Mouse (Mus musculus): Measurements from ENCODE around the gene Pnmt. TPM values are rescaled to one million over a fixed set of nuclear protein-coding genes. Genes with fewer than 3 reads are reported as not detected.

The Pnmt gene
- total RNA-seq, 2 experiments from 2014 or later = 0.39 to 0.53 TPM

- DNase-seq = no peak
- intact Hi-C loops (cut with DNase I; ENCODE audit: low total_unique reads) = no loop called here
Observed at GRCm38 (mm10) chr11:98355732-98356299, 30.4 kb upstream of the Pnmt start.

DNA sequence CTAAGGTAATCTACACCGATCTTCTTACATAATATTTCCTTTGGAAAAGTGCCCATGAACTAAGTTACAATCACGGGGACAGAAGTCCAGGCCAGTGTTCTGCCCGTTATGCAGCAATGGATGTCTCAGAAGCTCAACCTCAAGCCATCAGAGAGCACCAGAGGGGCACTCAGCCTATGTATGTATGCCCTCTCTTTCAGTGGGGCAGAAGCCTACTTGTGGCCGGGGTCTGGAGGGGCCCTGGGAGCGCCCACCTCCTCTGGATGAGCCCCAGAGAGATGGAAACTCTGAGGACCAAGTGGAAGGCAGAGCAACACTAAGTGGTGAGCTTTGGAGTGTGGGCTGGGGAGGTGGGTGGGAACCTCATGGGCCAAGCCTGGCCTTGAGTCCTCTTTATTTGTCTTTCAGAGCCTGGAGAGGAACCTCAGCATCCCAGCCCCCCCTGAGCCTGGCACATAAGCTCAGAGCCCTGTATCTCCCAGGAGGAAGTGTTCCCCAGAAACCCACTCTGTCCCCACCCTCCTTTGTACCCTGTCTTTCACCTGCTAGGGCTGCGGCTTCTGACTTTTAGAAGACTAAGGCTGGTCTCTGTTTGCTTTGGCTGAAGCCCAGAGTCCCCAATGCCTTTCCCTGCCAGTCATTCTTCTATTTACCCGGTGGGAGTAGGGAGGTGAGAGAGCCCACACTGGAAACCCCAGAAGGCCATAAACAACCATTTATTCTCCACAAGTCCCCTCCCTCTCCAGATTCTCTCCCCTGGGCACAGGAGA is 29.4 kb upstream of the Pnmt start:
- intact Hi-C loops (cut with DNase I; ENCODE audit: low total_unique reads) = no loop called here

DNA sequence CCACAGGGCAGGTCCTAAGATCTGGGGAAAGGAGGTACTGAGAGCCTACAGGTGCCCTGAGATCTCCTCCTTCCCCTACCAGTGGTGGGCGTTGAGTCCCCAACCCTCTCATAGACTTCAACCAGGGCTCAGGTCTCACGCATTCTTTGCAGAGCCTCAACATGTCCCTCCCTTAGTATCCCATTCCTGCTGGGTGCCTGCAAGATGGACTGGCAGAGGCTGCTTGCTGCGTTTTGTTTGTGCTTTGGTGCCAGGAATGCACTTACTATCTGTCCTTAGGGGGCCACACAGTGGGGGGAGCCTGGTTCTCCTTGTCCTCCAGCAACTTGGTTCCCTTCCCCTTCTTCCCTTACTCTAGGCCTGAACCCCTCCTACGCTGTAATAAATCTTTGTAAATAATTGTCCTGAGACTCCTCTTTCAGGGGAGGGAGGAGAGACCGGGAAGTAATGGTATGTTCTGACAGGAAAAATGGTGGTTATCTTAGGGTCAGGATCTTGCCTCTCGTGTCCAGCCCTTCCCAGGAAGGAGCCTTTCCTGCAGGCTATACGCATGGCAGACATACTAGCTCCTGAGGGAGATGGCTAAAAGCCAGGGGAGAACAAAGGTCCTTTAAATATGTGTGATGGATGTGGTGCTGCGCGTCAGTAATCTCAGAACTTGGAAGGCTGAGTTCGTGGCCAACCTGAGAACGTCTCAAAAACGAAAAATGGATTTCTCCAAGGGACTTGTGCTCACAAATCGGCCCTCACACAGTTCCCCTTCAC is 28.7 kb upstream of the Pnmt start:
- intact Hi-C loops (cut with DNase I; ENCODE audit: low total_unique reads) = no loop called here

More for the DNA sequence above, 29.4 kb upstream of the Pnmt start:
- DNase-seq = no peak

DNA sequence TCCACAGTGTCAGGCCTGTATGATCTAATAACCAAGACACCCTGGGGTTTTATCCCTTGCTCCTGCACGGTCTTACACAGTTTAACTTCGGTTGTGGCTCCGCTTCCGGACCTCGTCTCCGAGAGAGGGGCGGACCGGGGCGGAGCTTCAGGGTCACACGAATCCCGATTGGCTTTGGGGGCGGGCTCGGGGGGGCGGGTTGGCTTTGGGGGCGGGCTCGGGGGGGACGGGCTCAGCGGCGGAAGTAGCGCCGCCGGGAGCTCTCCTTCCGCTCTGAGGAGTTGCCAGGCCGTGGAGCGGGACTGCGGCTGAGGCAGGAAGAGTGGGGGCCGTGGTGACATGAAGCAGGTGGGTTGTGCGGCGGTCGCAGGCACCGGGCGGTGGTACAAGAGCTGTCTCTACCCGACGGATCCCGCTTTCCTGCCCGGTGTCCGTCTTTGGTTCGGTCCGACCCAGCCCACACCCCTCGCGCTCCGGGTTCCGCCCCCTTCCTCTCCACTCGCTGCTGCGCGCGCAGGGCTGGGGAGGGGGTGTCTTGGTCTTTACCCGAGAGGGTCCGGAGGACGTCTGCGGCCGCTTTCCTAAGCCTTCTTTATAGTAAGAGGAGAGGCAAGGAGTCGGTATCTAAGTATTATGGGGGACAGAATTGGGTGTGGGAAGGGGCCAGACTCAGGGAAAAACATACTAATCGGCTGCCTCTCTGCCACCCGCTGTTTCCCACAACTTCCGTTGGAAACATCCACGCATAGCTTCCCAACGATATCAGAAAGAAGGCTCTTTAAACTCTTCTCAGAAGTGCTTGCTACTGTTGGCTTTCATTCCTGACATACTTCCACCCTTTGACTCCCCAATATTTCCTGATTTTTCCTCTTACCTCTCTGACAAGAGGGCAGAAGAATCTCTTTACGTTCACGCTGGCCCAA is 27.8 kb upstream of the Pnmt start, which contains the start of gene Stard3:
Gene Stard3 (plus strand): TSS at position 208 of the 923 bp plus-strand sequence.
- intact Hi-C loops (cut with DNase I; ENCODE audit: low total_unique reads) = no loop called here
- DNase-seq = peak; percentile 94

More for the DNA sequence above, 28.7 kb upstream of the Pnmt start:
- DNase-seq = no peak

DNA sequence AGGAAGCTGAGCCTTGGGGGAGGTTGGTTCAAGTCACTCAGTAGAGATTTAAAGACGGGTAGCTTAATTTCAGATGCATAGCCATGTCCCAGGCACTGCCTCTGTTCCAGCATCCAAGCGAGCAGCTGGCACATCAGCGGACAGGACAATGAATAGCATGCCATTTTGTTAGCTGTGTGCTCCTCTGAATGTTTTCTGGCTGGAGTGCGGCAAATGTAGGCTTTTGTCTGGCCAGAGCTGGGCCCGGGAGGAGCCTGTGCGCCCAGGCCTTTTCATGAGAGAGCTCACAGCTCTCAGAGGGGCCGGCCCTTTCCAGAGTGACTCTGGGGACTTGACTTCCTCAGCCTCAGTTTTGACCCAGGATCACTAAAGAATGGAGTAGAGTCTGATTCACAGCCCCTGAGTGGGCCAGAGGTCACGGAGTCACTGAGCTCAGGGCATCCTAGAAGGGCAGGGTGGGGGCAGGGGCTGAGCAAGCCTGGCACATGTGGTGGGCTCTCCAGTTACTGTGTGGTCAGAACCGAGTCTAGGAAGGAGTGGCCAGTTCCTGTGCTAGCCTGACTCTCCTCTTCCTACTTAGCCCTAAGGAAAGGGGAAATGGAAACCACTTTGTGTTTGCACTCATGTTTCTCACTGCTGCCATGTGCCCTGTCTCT is 25.3 kb upstream of the Pnmt start:
- intact Hi-C loops (cut with DNase I; ENCODE audit: low total_unique reads) = no loop called here

GRCm38 (mm10) chr11:98363817-98364216 is 22.4 kb upstream of the Pnmt start:
- DNase-seq = no peak
- intact Hi-C loops (cut with DNase I; ENCODE audit: low total_unique reads) = no loop called here

More for the DNA sequence above, 25.3 kb upstream of the Pnmt start:
- no peak for DNase-seq

- DNase-seq = no peak
- intact Hi-C loops (cut with DNase I; ENCODE audit: low total_unique reads) = no loop called here
Observed at GRCm38 (mm10) chr11:98364410-98364809, 21.8 kb upstream of the Pnmt start.

DNA sequence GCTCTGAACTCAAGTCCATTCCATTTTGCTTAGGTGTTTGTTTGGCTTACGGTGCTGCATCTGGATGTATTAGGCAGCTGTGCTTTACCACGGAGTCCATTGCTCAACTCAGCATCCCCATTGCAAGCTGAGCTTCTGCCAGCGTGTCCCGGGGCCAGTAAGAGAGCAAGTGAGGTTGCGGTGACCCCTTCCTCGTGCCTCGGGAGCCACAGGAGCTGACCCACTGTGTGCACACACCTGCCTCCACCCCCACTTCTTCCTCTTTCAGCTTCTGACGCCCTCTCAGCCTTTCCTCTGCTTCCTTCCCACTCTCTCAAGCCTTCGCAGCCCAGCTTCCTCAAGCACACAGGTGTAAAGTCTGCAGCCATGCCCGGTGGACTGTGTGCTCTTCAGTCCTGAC is 20.0 kb upstream of the Pnmt start:
- DNase-seq = no peak
- intact Hi-C loops (cut with DNase I; ENCODE audit: low total_unique reads) = no loop called here

- intact Hi-C loops (cut with DNase I; ENCODE audit: low total_unique reads) = no loop called here
- no peak for DNase-seq
Observed at GRCm38 (mm10) chr11:98367171-98367862, 18.9 kb upstream of the Pnmt start.

DNA sequence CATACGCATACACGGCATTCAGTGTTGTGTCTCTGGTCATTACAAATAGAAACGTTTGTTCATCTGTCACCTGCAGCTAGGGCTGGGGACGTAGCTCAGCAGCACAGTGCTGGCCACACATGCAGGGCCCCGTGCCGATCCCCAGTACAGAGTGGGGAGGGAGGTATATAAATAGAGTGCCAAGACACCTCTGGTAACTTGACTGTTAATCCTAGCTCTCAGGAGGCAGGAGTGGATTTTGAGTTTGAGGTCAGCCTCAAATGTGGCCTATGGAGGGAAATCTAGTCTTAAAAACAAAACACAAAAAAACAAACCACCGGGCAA is 18.4 kb upstream of the Pnmt start:
- intact Hi-C loops (cut with DNase I; ENCODE audit: low total_unique reads) = no loop called here
- no peak for DNase-seq

DNA sequence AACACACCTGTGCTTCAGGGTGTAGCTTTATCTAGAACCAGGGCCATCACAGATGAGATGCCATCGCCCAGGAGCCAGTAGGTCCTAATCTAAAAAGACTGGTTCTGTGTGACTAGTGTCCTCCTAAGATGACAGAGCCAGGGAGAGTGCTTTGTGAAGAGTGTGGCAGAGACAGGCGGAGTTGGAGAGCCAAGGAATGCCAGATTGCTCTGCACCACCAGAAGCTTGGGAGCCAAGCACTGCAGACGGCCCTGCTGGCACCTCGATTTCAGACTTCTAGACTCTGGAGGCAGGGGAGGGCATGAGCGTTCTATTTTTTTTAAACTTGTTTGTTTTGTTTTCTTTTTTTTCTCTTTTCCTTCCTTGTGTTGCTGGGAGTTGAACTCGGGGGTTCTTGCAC is 16.9 kb upstream of the Pnmt start:
- no peak for DNase-seq
- intact Hi-C loops (cut with DNase I; ENCODE audit: low total_unique reads) = no loop called here

DNA sequence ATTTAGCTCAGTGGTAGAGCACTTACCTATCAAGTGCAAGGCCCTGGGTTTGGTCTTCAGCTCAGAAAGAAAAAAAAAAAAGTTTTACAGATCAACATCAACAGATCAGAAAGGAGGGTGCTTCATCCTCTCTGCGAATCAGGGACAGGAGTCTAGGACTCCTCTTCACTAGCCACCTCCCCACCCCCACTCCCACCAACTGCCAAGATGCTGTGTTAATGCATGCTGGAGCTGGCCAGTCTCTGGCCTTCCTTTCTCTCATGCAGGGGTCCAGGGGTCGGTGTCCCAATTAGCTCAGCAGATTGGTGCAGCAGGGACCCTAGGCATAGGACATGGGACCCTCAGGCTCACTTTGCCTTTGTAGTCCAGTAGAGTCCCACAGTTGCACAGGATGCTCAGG is 15.7 kb upstream of the Pnmt start:
- DNase-seq = no peak
- intact Hi-C loops (cut with DNase I; ENCODE audit: low total_unique reads) = no loop called here

DNA sequence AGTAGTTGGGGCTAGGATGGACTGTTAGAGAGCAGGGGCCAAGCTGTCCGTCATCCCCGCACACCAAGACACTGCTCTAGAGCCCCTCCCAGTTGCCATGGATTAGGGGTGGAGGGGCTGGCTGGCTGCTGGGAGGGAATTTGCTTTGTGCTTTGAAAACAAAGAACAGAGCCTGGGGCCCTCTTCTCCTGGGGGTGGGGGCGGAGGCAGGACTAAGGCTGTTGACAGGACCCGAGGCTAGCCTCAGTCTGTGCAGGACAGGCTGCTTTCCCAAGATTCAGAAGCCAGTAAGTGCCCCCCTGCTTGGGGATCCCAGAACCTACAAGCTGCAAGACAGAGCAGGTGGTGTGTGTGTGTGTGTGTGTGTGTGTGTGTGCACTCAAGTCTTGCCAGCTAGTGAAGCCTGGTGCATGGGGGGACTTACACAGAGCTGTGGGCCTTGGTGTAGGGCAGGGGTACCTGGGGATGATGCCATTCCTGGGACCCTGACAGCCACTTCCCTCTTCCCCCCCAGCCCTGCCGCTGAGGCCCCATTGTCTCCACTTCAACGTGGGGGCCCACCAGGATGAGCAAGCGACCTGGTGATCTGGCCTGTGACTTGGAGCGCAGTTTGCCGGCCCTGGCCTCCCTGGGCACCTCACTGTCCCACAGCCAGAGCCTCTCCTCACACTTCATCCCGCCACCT is 14.6 kb upstream of the Pnmt start:
- no peak for DNase-seq
- intact Hi-C loops (cut with DNase I; ENCODE audit: low total_unique reads) = no loop called here

DNA sequence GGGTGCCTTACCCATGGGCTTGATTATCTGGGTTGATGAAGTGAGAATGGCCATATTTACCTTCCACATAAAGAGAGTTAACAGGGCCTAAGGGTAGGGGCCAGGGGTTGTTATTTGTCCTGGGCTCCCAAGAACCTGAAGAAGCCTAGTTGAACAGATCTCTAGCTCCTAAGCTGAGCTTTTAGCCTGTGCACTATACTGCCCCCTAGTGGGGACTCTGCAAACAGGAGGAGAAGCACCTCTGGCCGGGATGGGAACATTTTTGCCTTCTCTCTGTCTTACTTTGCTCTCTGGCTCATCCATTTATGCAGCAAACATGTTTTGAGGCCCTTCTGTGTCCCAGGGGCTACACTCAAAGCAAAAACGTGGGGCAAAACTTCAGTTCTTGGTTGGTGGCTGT is 13.8 kb upstream of the Pnmt start:
- intact Hi-C loops (cut with DNase I; ENCODE audit: low total_unique reads) = no loop called here
- peak; percentile 60 for DNase-seq

- intact Hi-C loops (cut with DNase I; ENCODE audit: low total_unique reads) = no loop called here
- DNase-seq = no peak
Observed at GRCm38 (mm10) chr11:98373244-98373643, 13.0 kb upstream of the Pnmt start.

DNA sequence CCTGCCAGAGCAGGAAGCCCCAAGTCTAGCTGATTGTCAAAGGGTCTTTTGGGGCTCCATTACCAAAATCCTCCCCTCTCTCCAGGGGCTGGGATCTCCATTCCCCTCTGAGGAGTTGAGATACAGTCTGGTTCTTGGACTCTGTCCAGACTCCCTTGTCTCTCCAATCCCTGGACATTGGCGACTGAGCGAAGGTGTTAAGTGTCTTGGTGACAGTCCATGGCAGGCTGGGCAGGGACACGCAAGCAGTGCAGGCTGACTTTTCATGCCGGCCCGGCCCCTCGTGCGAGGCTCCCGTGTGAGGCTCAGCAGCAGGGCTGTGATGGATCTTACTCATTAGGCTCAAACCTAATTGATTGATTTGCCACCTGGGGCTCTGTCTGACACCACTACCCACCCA is 12.0 kb upstream of the Pnmt start:
- intact Hi-C loops (cut with DNase I; ENCODE audit: low total_unique reads) = no loop called here
- DNase-seq = no peak

- no peak for DNase-seq
Observed at GRCm38 (mm10) chr11:98376756-98377155, 9.5 kb upstream of the Pnmt start.

GRCm38 (mm10) chr11:98377787-98378186 is 8.5 kb upstream of the Pnmt start:
- intact Hi-C loops (cut with DNase I; ENCODE audit: low total_unique reads) = no loop called here
- DNase-seq = peak; percentile 64

More at GRCm38 (mm10) chr11:98376756-98377155, 9.5 kb upstream of the Pnmt start:
- intact Hi-C loops (cut with DNase I; ENCODE audit: low total_unique reads) = no loop called here
